24 mouse cellular contexts compared by ENCODE assay signal in genomic region chr5:73345254-73345653, GRCm38 (mm10).
"Had no signal": no experiment of that assay in that cellular context is flagged by ENCODE, and none has a peak within 500 bp of the region (broad histone marks: within the 10 kb centered on the region; RNA-seq: fewer than 3 reads in every experiment).

No protein-coding gene starts in this region.

- H3K4me2 ChIP-seq: heart, embryonic 12.5 days; hindbrain, embryonic 12.5 days; hindbrain, embryonic 14.5 days; limb, embryonic 12.5 days; liver, embryonic 11.5 days had no signal

- H3K9ac ChIP-seq: heart, embryonic 12.5 days; hindbrain, embryonic 12.5 days; hindbrain, embryonic 14.5 days; intestine, embryonic 15.5 days; limb, embryonic 12.5 days had no signal

- DNase-seq: gastrocnemius, postnatal 14 days; gastrocnemius, postnatal 36 days; heart, adult 11 months; heart, postnatal 10 days; heart, postnatal 4 days; kidney, adult 18-20 months; kidney, adult 8-10 months; kidney, postnatal 10 days; kidney, postnatal 25 days; kidney, postnatal 4 days; layer of hippocampus, adult 9-11 months; liver had no signal

- H3K9me3 ChIP-seq: heart, embryonic 10.5 days; heart, embryonic 12.5 days; hindbrain, embryonic 10.5 days; hindbrain, embryonic 12.5 days; intestine, embryonic 15.5 days; limb, embryonic 10.5 days; limb, embryonic 12.5 days had no signal

- H3K27me3 ChIP-seq: hindbrain, embryonic 12.5 days; intestine, embryonic 15.5 days; limb, embryonic 12.5 days had no signal

- H3K27ac ChIP-seq: heart, embryonic 10.5 days; hindbrain, embryonic 12.5 days; hindbrain, embryonic 14.5 days; limb, embryonic 10.5 days; limb, embryonic 12.5 days had no signal

- H3K36me3 ChIP-seq: heart, embryonic 10.5 days; heart, embryonic 12.5 days; hindbrain, embryonic 10.5 days; hindbrain, embryonic 12.5 days; intestine, embryonic 15.5 days; limb, embryonic 10.5 days; limb, embryonic 12.5 days had no signal

- ATAC-seq: hindbrain, embryonic 16.5 days; inflammation-experienced regulatory T-cells, adult 6 months; intestine, embryonic 15.5 days; intestine, postnatal 0 days had no signal

- H3K4me3 ChIP-seq: heart, embryonic 10.5 days; heart, embryonic 12.5 days; hindbrain, embryonic 10.5 days; hindbrain, embryonic 12.5 days; intestine, embryonic 15.5 days; limb, embryonic 10.5 days; limb, embryonic 12.5 days had no signal

- H3K4me1 ChIP-seq: limb, embryonic 10.5 days; limb, embryonic 12.5 days had no signal
